Mouse (Mus musculus): Measurements from ENCODE around the gene Rab7b.

The Rab7b gene

DNA sequence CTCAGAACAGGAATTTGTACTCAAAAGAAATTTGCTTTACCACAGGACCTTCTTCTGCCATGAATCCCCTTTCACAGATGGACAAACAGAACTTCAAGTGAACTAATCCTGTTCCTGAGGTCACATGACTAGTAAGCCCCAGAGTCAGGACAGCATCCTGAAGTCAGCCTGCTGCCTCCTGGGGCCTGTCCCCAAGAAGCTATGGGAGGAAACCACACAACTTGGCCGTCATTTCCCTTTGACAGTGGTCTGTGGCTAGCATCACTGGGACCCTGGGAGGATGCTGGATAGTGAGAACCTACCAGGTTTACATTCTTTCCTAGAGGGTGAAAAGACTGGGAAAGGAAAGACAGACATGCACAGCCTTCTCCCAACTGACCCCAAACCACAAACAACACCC is 50.3 kb downstream of the Rab7b start:
- DNase-seq (ENCODE audit: extremely low spot score) = no peak

DNA sequence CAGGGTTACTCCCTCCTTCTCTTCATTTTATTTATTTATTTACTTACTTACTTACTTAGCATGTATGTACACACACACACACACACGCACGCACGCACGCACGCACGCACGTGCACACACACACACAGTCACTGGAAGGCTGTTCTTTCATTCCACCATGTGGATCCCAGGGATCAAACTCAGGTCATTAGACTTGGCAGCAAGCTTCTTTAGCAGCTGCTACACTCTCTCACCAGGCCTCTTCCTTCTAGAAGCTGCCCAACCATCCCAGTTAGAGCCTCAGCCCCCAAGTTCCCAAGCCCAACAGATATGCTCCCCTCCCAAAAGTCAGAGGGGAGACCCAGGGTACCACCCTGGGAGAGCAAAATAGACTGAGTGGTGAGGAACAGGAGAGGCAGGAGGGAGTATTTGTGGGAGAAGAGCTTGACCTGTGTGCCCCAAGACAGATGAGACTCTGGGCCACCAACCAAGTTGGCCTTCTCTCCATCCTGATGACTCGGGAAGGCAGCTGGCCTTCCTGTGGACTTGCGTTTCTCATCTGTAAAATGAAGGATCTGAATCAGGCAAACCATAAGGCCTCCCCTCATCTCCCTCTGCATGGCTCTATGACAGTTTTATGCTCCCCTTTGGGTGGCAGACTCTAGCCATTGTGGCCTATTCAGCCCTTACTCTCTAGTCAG is 51.1 kb downstream of the Rab7b start:
- DNase-seq (ENCODE audit: extremely low spot score) = no peak

DNA sequence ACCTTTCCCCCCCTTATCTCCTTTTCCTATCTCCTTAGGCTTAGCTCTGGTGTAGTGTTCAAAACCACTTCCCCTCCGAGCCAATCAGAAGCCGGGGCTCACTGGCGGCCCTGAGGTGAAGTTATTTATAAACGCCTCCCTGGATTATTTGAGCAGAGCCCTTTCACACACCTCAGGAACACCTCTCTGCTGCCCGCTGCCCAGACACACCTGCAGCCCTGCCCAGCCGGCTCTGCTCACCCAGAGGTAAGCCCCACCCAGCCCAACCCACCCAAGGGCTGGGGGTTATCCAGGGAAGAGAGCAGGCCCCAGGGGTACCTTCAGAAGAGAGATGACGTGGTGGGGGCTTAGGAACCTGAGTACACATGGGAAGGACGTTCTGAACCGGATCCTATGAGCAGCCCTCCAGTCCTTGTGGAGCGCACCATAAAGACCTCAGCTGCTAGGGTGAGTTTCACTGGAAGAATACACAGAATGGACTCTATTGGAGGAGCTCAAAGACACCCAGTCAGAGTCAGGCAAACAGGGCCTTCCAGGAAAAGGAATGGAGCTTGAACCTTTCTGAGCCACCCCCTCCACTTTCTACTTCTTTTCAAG is 55.5 kb downstream of the Rab7b start, which contains the start of gene Slc26a9:
Slc26a9 (plus strand) TSS at position 155 of the 597 bp plus-strand sequence.
- no peak for DNase-seq (ENCODE audit: extremely low spot score)

DNA sequence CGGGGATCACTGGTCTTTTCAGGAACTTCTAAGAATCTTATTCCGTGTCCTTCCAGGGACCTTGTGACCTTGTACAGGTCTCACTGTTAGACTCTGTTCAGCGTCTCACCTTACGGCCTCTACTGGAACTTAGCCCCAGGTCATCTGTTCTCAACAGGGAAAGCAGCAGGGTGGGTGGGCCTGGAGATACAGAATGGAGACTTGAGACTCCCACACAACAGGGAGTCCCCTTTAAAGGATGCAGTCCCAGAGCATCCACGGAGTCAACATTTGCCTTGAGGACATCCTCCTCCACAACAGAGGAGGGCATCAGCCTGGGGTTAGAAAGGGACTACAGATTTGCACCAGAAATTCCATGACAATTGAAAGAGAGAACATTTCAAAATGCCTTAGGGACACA is 56.9 kb downstream of the Rab7b start:
- DNase-seq (ENCODE audit: extremely low spot score) = no peak

DNA sequence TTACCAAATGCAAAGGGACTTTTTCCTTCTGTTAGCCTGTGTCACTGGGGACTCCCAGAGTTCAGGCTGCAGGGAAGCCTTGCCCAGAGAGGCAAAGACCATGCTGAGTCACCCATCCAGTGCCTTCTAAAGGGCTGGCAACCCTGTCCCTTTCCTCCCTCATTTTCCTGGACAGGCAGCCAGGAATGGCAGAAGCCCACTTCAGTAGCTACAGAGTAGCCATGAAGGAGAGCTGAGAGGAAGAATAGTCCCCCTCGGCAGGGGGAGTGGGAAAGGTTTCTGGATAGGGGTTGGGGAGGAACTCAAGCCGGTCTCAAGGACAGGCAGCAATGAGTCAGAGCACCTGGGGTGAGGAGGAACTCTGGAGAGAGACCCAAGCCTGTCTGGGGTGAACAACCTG is 59.3 kb downstream of the Rab7b start:
- no peak for DNase-seq (ENCODE audit: extremely low spot score)

DNA sequence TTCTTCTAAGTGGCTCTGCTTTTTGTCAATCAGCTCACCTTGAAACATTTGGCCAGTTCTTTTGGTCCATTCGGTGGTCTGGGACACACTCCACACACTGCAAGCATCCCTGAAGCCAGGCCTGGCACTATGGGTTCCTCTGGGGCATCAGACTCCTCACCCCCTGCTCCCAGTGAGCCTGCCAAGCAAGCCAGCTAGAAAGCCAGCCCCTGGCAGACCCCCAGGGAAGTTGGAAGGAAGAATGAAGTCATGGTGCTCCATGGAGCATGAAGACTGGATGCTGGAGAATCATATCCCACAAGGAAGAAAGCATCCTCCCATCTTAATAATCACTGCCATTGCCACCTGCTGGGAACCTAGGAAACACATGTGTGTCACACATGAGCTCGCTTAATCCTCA is 60.1 kb downstream of the Rab7b start:
- no peak for DNase-seq (ENCODE audit: extremely low spot score)

DNA sequence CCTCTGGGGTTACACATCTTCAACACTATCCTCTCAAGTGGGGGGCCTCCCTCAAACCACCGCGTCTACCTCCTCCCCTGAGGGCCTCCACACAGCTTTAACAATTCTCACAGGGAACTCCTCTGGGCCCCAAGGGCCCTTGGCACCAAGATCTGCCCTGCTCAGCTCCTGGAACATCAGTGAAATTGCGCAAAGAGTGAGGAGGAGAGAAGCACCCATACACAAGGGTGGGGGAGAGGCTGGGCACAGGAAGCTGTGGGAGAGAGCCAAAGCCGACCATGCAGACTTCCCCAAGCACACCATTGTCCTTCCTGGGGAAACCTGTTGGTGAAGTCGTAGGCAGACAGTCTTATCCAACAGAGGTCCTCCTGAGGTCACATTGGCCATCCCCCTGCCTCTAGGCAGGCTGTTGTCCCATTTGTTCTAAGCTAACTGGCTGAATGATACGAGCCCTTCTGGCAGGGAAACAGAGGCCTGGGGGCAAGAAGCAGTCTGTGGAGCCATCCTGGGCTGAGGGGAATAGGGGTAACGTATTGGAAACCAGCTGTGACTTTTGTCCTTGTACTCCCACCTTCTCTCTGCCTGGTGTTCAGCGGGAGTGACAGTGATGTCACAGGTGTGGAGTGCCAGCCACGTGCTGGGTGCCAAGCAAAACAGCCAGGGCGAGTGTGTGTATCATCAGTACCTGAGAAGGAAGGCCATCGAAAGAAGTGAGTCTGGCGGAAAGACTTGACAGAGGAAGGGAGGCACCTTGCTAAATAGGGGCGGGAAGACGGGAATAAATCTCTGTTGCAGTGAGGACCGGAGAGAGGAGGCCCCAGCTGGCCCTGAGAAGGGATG is 61.4 kb downstream of the Rab7b start:
- no peak for DNase-seq (ENCODE audit: extremely low spot score)

DNA sequence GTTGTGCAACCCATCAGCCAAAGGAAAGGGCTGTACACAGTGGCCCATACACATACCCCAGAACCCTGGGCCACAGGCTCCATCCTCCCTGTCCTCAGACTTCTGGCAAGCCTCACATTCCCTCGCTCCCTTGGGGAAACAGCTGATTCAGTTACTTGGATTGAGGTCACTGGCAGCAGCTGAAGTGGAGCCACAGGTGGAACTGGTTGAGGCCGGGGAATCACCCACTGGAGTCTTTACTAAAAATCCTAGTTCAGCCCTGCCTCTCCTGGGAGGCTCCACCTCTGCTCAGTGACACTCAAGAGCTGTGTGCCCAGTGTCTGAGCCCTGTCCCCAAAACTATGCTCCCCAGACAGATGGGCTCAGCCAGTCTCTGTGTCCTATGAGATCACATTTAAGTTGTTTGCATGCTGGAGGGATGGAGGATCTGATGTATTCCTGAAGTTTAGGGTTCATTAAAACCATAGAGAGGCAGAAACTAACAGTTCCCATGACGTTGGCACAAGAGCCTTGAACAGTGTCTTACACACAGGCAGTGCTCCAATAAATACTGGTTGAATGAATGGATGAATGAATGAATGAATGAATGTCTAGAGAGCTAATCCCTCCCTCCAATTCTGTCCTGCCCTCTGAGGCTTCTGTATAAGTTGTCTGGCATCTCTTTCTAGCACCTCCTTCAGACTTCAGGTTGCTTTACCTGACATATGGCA is 62.8 kb downstream of the Rab7b start:
- no peak for DNase-seq (ENCODE audit: extremely low spot score)

DNA sequence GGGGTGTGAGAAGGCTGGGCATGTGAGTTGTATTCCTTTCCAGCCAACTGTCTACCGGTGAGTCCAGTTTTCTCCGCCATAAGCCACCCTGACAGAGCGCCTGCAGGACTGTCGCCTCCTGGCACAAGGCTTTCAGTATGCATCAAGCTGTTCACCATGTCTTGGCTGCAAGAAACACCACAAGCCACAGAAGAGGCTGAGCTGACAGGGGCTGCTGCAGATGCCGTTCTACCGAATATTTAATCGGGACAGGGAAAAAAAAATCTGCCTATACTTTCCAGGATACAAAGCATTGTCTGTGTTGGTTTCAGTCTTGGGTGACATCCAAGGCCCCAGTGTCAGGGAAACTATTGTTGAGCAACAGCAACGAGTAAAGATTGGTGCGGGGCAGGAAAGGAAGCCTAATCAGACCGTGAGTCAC is 63.4 kb downstream of the Rab7b start:
- DNase-seq (ENCODE audit: extremely low spot score) = no peak

DNA sequence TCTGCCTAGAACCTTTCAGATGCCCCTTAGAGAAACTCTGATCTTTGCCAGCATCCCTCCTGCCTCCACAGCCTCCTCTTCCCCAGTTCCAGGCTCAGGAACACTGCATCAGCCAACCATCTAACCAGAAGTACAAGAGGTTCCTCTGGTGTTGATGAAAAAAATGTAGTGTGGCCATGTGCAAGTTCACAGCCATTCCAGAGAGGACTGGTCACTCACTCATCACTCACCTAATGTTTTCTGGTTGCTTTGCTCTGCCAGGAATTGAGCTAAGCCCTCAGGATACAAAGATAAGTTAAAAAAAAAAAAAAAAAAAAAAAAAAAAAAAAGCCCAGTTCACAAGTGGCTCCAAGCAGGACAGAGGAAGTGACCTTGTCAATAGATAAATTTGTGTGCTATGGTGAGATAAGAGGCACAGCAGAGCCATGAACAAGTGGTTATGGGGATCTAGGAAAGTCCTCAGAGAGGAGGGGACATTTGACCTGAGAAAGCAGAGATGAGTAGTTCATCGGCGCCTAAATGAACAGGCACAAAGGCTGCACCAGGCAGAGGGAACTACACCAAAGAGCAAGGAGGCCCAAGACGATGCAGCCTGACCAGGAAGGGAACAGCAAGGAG is 65.8 kb downstream of the Rab7b start:
- no peak for DNase-seq (ENCODE audit: extremely low spot score)

DNA sequence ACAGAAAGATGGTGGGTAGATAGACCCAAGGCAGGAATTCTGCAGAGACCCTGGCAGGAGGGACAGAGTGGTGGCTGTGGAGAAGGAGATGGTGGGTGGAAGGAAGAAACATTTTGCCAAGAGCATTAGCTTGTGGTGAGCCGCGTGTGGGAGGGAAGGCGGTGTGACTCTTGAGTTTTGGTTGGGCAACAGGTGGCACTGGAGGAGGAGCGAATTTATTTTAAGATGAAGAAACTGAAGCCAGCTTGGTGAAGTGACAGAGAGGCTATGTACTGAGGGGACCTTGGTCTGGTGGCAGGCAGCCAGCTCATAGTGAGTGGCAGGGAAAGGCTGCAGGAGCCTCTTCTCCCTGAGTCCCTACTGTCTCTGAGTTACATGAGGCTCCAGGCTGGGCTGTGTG is 66.4 kb downstream of the Rab7b start:
- no peak for DNase-seq (ENCODE audit: extremely low spot score)

DNA sequence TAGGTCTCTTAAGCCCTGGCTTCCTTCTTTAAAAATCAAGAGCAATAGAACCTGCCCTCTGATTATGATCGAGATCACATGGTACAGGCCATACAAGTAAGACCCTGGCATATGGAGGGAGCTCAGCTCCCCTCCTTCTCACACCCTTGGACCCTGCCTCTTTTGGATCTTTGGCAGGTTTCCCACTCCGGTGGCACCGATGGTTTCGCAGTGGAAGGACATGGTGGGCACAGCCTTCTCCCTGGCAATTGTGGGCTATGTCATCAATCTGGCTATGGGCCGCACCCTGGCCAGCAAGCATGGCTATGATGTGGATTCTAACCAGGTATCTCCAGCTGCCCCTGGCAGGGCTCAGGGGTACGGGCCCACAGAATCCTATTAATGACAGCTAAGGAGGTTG is 68.7 kb downstream of the Rab7b start:
- DNase-seq (ENCODE audit: extremely low spot score) = no peak

DNA sequence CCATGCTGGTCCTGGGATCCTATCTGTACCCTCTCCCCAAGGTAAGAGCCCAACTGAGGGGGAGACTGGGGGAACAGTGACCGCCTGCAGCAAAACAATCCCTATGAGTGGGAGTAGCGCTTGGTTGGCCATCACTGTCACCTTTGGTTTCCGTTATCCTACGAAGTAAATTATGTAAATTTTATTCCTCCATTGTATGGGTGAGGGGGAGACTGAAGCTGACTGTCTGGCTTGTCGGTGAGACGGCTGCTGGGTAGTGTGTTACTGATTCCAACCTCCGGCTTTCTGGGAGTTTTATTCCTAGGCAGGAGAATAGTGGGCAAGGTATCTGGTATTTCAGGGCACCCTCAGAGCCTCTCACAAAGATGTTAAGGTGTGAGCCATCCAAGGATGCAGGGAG is 70.3 kb downstream of the Rab7b start:
- no peak for DNase-seq (ENCODE audit: extremely low spot score)

DNA sequence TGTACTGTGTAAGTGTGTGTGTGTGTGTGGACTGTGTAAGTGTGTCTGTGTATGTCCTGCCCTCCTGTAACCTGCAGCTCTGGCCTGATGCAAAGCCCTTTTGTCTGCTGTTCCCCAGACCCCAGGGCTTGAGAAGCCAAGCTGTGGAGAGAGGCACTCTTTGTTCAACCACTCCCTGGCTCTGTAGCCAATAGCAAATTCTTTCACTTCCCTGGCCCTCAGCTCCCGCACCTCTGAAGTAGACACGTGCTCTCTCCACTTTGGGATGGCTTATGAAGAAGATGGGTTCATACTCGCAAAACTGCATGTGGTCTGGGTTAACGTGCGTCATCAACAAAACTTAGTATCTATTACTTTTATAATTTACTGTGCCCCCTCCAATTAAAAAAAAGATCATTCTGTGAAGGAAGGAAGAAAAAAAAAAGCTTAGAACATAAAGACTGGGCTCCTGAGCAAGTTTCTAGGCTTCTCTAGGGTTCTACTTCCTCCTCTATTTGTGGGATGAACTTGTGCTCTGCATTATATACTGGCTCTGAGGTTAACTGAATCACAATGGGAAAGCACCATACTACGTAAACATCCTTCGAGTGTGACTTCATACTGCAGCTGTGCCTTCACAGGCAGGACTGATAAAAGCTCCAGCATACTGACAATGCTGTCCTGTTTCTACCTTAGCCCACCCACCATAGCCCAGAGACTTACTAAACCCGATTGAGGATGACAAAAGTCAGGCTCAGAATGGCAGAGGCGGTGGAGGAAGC is 71.4 kb downstream of the Rab7b start:
- no peak for DNase-seq (ENCODE audit: extremely low spot score)

DNA sequence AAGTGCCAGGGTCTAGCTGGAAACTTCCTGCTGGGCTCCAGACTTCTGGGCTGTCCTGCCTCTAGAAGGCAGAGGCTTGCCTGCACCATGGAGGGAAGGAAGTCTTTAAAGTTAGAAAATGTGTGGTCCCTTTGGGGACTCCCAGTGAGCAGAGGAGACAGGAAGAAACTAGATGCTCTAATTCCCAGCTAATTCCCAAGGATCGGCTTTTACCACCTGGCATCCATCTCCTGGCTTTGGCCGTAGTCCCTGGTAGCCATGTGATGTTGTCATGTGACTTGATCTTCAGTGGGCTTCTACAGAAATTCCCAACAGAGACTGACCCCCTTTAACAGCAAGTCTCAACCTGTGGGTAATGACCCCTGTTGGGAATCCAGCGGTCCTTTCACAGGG is 71.9 kb downstream of the Rab7b start:
- DNase-seq (ENCODE audit: extremely low spot score) = no peak

DNA sequence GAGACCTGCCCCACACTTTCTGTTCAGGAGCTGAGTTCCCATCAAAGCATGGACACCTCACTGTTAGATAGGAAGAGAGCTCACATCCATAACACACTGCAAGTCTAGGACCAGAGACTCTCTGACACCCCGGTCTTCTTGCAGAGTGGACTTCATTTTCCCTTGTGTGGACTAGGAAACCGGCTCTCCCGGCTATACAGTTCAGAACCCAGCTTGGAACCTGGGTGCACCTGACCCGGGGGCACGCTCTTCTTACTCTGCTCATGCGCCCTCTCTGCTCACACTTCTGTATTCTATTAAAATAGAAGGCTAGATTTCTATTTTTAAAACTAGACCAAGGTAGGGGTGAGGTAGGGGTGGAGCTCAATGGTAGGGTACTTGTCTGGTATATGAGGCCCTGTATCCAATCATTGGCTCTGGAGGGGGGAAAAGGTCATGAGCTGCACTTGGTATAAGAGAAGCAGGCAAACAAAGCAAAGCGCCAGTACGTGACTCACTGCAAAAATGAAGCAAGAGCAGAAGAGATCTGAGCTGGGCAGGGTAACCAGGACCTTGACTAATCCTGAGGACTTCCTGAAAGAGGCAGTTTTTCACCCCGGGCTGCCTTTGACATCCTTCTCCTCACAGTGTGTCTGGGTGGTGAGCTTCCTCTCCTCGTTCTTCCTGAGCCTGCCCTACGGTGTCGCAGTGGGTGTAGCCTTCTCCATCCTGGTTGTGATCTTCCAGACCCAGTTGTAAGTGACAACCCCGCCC is 72.8 kb downstream of the Rab7b start:
- no peak for DNase-seq (ENCODE audit: extremely low spot score)

DNA sequence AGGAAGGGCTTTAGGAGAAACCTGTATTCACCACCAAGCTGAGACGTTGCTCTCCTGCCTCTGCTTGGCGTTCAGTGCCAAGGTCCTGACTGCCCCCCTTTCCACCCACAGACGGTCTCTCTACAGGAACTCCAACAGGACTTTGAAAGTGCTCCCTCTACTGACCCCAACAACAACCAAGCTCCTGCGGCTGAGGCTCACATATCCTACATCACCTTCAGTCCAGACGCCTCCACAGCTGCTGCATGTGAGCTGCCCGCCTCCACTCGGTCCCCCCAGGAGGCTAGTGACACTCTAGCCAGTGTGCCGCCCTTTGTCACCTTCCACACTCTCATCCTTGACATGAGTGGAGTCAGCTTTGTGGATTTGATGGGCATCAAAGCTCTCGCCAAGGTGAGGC is 75.2 kb downstream of the Rab7b start:
- no peak for DNase-seq (ENCODE audit: extremely low spot score)

DNA sequence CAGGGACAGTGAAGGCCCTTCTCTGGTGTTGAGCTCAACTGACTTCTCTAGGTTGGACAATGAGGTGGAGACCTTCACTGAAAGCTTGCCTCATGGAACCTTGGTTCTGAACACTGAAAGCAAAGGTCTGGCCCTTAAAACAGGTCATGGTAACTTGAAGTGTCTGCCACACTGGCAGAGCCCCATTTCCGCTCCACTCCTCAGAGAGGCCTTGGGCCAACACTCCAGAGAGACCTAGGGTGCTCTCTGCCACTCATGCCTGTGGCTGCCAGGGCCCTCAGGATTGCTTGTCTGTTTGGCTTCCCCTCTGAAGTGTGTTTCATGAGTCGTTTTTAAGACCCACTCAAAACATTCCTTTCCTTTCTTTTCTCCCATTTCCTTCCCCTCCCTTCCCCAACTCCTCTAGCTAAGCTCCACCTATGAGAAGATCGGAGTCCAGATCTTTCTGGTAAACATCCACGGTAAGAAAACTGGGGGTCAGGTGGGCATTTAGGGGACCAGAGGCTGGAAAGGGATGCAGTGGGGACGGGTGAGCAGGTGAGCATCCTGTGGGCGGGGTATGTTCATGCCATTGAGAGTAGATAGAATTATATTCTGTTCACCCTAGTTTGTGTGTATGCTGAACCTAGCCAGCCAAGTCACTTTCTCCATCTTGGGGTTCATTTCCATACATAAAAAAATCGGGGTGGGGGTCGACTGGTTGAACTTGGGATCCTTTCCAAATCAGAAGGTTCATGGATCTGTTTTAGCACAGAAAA is 76.3 kb downstream of the Rab7b start:
- no peak for DNase-seq (ENCODE audit: extremely low spot score)
